Mouse (Mus musculus): ENCODE data around the gene Serf2. TPM values are rescaled to one million over a fixed set of nuclear protein-coding genes. Genes with fewer than 3 reads are reported as not detected.
"Not testable (repeated sequence)": the region's sequence is repeated elsewhere in the genome, so short reads cannot be mapped to it uniquely, and the experiment has no call there.

The Serf2 gene
- polyA plus RNA-seq, 1 experiment: 355 TPM

GRCm38 (mm10) chr2:121483576-121483975 lies 34.6 kb downstream of the Serf2 start:
- Histone ChIP-seq H3K27ac (ENCODE audit: insufficient read depth, low read length) (no peak overlapping the region), H3K4me3 (ENCODE audit: insufficient read depth, low read length) (no peak overlapping the region), H3K4me1 (ENCODE audit: control insufficient read depth, insufficient read depth, low read length) (no peaks in the 10 kb centered on the region)
- TF ChIP-seq CTCF (IDR thresholded peaks at IDR 0.05; ENCODE audit: extremely low read depth, insufficient read depth, low read length) (no peak), POLR2A (IDR thresholded peaks at IDR 0.05; ENCODE audit: extremely low read depth, insufficient read depth, low read length) (no peak)

DNA sequence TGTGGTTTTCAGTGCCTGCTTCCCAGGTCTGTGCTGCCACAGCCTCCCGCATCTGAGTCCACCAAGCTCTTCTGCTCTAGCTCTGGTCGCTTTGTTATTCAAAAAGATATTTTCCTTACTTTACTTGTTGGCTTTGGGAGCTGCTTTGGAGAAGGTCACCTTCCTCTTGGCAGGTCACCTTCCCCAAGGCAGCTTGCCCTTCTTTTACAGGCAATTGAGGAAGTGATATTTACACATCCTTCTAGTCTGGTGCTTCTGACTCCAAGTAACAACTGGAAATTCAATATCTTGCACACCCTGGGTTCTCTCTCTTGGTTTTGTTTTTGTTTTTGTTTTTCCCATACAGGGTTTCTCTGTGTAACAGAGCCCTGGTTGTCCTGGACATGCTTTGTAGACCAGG lies 35.4 kb downstream of the Serf2 start:
- not testable (repeated sequence) for H3K4me1 ChIP-seq (ENCODE audit: control insufficient read depth, insufficient read depth, low read length); H3K27ac ChIP-seq (ENCODE audit: insufficient read depth, low read length); H3K4me3 ChIP-seq (ENCODE audit: insufficient read depth, low read length)

DNA sequence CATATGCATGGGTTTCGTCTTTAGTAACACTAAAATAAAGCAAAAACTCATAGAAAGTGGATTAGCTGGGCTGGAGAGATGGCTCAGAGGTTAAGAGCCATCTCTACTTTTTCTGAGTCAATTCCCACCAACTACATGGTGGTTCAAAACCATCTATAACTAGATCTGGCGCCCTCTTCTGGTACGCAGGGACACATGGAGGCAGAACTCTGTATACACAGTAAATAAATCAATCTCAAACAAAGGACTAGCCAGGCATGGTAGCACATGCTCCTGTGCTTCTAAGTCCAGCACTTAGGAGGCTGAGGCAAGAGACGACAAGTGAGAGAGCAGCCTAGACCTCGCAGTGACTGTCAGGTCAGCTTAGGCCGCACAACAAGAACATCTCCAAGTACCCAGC lies 52.6 kb downstream of the Serf2 start:
- not testable (repeated sequence) for H3K4me1 ChIP-seq (ENCODE audit: control insufficient read depth, insufficient read depth, low read length); H3K27ac ChIP-seq (ENCODE audit: insufficient read depth, low read length); H3K4me3 ChIP-seq (ENCODE audit: insufficient read depth, low read length)

DNA sequence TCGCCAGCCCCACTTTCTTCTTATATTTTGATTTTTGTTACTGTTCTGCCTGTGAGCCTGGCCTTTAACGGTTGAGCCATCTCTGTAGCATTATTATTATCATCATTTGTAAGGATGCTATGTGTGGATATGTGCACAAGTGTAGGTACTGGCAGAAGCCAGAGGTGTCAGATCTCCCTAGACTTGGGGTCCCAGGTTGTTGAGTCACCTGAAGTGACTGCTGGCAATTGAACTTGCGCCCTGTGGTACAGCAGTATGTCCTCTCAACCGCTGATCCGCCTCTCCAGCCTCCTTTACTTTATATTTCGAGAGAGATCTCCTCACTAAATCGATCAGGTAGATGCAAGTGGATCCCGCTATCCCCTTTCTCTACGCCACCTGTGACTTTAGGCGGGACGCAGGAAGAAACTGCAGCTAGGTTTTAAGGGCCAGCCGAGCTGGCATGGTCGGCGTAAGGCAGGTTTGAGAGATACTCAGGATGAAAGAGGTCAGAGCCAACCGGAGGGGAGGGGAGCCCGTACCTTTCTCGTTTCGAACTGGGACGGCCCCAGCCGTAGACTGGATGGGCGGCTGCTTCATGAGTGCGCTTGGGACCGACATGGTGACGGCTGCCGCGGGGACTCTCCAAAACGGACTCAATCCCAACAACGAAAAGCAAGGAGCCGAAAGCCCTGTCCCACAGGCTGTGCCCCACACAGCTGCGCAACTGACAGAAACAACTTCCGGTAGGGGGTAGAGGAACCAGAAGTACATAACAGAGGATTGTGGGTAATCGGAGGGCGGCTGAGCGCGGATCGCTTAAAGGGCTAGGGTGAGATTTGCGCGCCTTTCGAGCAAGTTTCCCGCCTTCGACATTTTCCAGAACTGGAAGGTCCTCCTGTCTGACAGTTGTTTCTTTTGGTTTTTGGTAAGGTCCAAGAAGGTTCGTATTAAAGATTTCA lies 57.2 kb downstream of the Serf2 start, which contains the start of the genes Mfap1a and Wdr76:
Mfap1a (minus strand) TSS at position 724 of the 941 bp plus-strand sequence.
Wdr76 (plus strand) TSS at position 782 of the 941 bp plus-strand sequence.
- not testable (repeated sequence) for H3K27ac ChIP-seq (ENCODE audit: insufficient read depth, low read length); H3K4me1 ChIP-seq (ENCODE audit: control insufficient read depth, insufficient read depth, low read length)
- peak; percentile 92 for TF ChIP-seq POLR2A (IDR thresholded peaks at IDR 0.05; ENCODE audit: extremely low read depth, insufficient read depth, low read length)
- peak within 1 kb of the TSS; percentile 62 for H3K4me3 ChIP-seq (ENCODE audit: insufficient read depth, low read length)

DNA sequence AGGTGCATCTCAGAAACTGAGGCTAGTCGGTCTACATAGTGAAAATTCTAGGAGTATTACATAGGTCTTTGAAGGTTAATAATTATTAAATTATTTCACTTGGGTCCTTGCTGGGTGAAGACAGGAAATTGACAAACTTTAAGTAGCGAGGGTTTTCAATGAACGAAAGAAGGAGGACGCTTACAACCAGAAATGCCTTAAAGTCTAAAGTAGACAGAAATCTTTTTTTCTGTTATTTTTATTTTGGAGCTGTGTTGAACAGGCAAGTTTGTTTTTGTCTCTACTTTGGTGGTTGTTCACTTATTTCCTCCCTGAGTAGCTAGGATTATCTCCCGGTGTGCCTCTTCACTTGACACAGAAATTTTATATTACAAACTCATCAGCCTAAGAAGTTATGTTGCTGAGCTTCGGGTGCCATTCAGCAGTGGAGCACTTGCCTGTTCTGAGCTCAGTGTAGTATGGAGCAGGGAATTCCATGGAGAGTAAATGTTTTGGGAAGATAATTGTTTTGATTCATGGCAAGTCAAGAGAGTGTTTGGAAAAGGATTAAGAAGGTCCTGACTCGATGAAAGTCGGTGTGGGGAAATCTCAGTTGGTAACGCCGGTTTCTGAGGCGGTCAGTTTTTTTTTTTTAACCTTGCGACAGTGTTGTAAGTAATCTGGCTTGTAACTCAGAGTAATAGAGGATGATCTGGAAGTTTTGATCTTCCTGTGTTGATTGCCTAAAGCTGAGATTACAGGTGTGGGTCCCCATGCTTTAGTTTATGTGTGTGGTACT lies 58.4 kb downstream of the Serf2 start:
- Histone ChIP-seq H3K27ac (ENCODE audit: insufficient read depth, low read length) (no peak overlapping the region), H3K4me1 (ENCODE audit: control insufficient read depth, insufficient read depth, low read length) (no peaks in the 10 kb centered on the region; the same call in 1 of the 2 replicates), H3K4me3 (ENCODE audit: insufficient read depth, low read length) (peak overlapping the region; percentile 62; the same call in 1 of the 2 replicates)
- no peak for TF ChIP-seq POLR2A (IDR thresholded peaks at IDR 0.05; ENCODE audit: extremely low read depth, insufficient read depth, low read length)
- TF ChIP-seq CTCF (IDR thresholded peaks at IDR 0.05; ENCODE audit: extremely low read depth, insufficient read depth, low read length): no peak

Other genes starting within 250 kb of the Serf2 start
- gene Trp53bp1, start 177.8 kb upstream of the Serf2 start, polyA plus RNA-seq (2012; rRNA removed): 63.6 and 64.0 TPM in 2 replicates
- 246 and 252 TPM in 2 replicates for gene Map1a, start 159.6 kb upstream of the Serf2 start, polyA plus RNA-seq (2012; rRNA removed)
- gene Ppip5k1, start 93.8 kb upstream of the Serf2 start, polyA plus RNA-seq (2012; rRNA removed): 95.8 and 103 TPM in 2 replicates
- 306 and 309 TPM in 2 replicates for gene Ckmt1, start 91.5 kb upstream of the Serf2 start, polyA plus RNA-seq (2012; rRNA removed)
- 0.17 and 0.30 TPM in 2 replicates for gene Strc, start 62.0 kb upstream of the Serf2 start, polyA plus RNA-seq (2012; rRNA removed)
- 99.2 and 106 TPM in 2 replicates for gene Pdia3, start 35.4 kb upstream of the Serf2 start, polyA plus RNA-seq (2012; rRNA removed)
- 7.0 and 7.4 TPM in 2 replicates for gene Catsper2, start 35.4 kb upstream of the Serf2 start, polyA plus RNA-seq (2012; rRNA removed)
- gene Ell3, start 4.9 kb upstream of the Serf2 start, polyA plus RNA-seq (2012; rRNA removed): 0.06 and 0.08 TPM in 2 replicates
- 26.5 and 29.9 TPM in 2 replicates for gene Hypk, start 4.1 kb downstream of the Serf2 start, polyA plus RNA-seq (2012; rRNA removed)
- 0.69 and 1.0 TPM in 2 replicates for gene Serinc4, start 7.6 kb downstream of the Serf2 start, polyA plus RNA-seq (2012; rRNA removed)
- gene Mfap1b, start 24.9 kb downstream of the Serf2 start, polyA plus RNA-seq (2012; rRNA removed): 28.6 and 29.0 TPM in 2 replicates
- gene Mfap1a, start 57.5 kb downstream of the Serf2 start, polyA plus RNA-seq (2012; rRNA removed): 17.2 and 17.8 TPM in 2 replicates
- 2.9 and 3.7 TPM in 2 replicates for gene Wdr76, start 57.5 kb downstream of the Serf2 start, polyA plus RNA-seq (2012; rRNA removed)

Measured in cortical plate, adult 2 months (tissue).